Mouse (Mus musculus) layer of hippocampus, adult 2 months (tissue): ENCODE results near the gene Mad1l1. TPM values are rescaled to one million over a fixed set of nuclear protein-coding genes. Genes with fewer than 3 reads are reported as not detected.

Experiments used
- DNase-seq, 2 experiments: peaks; one replicate each; pipeline ENCODE4 v3.0.0; 2022; ENCODE audit warnings: low spot score in 2 of 2
- H3K27ac ChIP-seq: fragments of 200-600 bp; 2 replicates; pipeline ENCODE4 v1.8.1; 2022
- H3K4me3 ChIP-seq: fragments of 200-600 bp; 2 replicates; pipeline ENCODE4 v1.8.1; 2022; ENCODE audit warnings: mild to moderate bottlenecking
- CTCF ChIP-seq: fragments of 200-600 bp; conservative IDR thresholded peaks from 2 replicates; pipeline ENCODE4 v1.8.1; 2022; ENCODE audit warnings: antibody characterized with exemption, mild to moderate bottlenecking, moderate library complexity
- total RNA-seq, 2 experiments: library from RNA; stranded (reverse); gene quantifications; 2 replicates each; pipeline ENCODE4 v1.2.3; 2021

The Mad1l1 gene
- total RNA-seq, 2 experiments from 2014 or later: 14.3 to 18.1 TPM

DNA sequence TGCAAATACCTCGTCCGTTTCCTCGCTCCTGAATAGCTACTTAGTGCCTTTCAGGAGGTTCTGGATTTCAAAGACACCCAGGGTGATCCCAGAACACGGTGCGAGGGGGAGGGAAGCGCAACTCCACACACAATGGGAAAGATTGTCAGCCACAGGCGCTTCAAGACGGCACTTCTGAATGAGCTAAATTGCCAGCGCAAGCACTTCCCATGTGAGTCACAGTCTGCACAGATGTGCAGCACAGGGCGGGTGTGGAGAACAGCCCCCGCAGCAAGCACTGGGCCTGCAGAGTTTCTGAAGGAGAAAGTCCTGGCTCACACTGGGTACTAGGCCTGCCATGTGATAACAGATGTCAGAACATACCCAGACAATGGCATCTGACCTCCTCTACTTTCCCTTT is 127.2 kb downstream of the Mad1l1 start:
- Histone ChIP-seq H3K27ac (peak overlapping the region; percentile 19; the same call in 1 of the 2 replicates), H3K4me3 (no peak overlapping the region)
- no peak for TF ChIP-seq CTCF

DNA sequence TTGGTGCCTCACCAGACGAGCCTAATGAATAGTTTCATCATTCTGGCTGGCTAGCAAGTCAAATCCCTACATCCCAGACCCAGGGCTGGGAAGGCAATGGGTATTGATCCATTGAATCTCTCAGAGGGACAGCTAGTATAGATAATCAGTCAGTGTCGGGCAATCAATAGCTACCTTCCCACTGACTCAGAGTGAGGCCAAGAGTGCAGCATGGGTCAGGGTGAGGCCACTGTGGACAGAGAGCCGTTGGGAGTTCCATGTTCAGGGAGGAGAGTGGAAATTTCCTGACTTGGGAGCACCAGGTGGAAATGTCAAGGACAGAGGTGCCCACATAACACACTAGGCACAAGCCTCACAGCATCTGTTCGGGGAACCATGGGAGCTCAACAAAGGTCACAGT is 129.8 kb downstream of the Mad1l1 start:
- TF ChIP-seq CTCF: no peak
- Histone ChIP-seq H3K4me3 (no peak overlapping the region), H3K27ac (no peak overlapping the region)
- no peak for DNase-seq

More for the DNA sequence above, 127.2 kb downstream of the Mad1l1 start:
- DNase-seq: peak; percentile 55 to 71

DNA sequence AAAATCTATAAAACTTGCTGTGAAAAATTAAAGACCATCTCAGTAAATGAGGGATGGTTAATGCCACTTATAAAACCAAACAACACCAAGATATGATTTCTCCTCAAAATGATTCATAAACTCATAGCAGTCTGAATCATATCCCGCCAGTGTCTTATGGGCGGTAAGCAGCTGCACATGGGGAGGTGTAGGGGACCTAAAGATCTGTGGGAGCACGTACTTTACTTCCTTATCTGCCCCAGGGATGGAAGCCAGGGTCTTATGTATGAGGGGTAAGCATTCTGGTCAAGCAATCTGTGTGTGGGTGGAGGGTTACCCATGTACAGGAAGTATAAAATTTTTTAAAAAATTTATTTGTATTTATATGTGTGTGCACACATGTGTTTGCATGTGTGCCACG is 135.0 kb downstream of the Mad1l1 start:
- TF ChIP-seq CTCF: no peak
- H3K27ac ChIP-seq: no peak overlapping the region
- H3K4me3 ChIP-seq: no peak overlapping the region
- no peak for DNase-seq

DNA sequence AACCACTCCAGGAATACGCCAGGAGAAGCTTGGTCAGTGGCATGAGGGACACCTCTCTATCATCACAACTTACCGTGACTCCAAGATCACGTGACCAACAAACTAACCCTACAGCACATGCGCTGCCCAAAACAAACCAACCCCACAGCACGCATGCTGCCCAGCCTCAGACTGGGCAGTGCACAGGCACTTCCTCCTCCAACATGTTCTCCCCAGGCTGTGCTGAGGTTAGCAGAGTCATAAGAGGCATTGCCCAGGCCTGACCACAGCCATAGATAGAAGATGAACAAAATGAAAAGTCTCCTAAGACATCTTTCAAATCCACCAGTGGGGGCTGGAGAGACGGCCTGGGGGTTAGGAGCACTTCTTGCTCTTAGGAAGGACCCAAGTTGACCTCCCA is 135.6 kb downstream of the Mad1l1 start:
- H3K4me3 ChIP-seq: no peak overlapping the region
- no peak overlapping the region for H3K27ac ChIP-seq
- DNase-seq: no peak
- no peak for TF ChIP-seq CTCF

DNA sequence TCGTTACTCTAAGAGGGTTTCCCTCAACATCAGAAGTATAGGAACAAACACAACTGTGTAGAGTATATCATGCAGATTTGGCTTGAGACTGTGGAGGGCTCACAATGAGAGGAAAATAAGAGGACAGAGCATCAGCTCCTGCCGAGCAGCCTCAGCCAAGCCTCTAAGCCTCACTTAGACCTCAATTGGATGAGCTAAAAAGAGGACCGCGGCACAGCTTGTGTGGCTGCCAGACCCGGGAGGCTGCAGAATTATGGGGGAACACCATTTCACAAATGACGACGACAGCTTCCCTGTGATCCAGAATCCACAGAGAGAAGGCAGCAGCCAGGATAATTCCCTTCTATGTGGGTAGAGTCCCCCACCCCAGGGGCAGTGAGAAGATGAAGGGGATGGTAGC is 138.0 kb downstream of the Mad1l1 start:
- no peak for DNase-seq

DNA sequence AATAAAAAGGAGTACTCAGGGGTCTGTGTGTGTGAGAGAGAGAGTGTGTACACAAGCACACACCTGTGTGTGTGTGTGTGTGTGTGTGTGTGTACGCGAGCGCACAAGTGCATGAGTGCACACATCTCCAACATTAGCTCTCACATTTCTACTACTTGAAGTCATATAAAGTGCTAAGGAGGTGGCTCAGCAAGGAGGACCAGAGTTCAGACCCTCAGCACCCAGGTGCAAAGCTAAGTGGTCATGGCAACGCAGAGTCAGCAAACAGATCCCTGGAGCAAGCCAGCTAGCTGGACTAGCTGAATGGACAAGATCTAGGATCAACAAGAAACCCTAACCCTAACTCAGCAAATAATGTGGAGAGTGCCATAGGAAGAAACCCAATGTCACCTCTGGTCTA is 139.0 kb downstream of the Mad1l1 start:
- no peak for DNase-seq
- TF ChIP-seq CTCF: no peak
- H3K27ac ChIP-seq: no peak overlapping the region
- no peak overlapping the region for H3K4me3 ChIP-seq

More for the DNA sequence above, 138.0 kb downstream of the Mad1l1 start:
- no peak overlapping the region; the same call in 1 of the 2 replicates for H3K27ac ChIP-seq
- H3K4me3 ChIP-seq: no peak overlapping the region
- no peak for TF ChIP-seq CTCF

DNA sequence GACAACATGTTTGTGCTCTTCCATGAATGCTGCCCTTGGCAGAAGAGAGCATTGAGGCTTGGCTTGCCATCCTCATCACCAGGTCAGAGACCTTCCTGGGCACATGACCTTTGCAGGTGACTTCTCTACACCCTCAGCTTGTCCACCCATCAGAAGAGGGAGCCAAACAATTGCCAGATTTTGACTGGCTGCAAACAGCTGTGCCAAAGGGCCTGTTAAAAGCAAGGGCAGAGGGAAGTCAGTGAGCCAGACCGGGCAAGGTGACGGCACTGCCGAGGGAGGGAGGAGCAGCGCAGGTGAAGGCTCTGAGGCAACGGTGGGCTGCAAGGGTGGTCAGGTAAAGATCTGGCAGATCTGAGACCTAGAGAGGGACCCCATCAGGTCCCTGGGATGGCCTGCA is 141.3 kb downstream of the Mad1l1 start:
- Histone ChIP-seq H3K4me3 (no peak overlapping the region), H3K27ac (no peak overlapping the region)
- no peak for DNase-seq
- TF ChIP-seq CTCF: no peak

DNA sequence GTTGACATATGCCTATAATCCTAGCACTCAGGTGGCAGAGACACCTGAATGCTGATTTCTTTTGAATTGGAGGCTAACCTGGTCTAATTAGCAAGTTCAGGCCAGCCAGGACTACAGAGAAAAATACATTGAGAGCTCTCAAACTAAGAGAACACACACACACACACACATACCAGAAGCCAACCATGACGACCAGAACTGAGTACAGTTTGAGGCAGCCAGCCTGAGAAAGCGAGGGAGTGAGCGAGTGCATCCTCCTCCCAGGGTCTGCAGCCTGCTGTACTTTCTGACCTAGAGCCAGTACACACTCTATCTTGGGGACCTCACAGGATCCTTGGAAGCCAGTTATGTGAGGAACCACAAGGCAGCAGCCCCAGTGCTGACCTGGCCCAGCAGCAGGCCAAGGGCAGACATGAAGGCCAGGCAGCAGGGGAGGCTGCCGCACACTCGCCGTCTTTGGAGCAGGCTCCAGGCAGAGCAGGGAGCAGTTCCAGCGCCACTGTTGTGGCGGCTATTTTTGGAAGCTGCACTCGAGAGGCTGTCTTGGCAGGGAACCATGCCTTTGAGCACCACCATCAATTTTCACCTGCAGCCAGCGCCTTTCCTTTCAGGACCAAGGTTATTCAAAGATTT is 143.2 kb downstream of the Mad1l1 start:
- Histone ChIP-seq H3K27ac (no peak overlapping the region), H3K4me3 (no peak overlapping the region)
- no peak for DNase-seq
- 0 out of 2 replicates have a peak, but pooled peaks have one; percentile 14 for TF ChIP-seq CTCF

DNA sequence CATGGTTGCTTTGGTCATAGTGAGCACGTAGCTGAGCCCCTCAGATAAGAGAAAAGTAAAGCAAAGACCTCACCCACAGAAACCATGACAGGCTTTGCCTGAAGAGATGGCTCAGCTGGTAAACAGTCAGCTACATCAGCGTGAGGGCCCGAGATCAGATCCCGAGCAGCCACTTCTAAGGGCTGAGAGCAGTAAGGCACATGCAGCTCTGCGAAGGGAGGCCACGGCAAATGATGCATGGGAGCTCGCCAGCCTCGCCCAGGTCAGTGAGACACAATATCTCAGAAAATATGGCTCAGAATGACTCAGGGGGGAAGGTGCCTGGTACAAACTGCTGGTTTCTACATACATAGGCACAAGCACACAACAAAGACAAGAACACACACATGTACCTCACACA is 143.8 kb downstream of the Mad1l1 start:
- Histone ChIP-seq H3K27ac (no peak overlapping the region), H3K4me3 (no peak overlapping the region)
- no peak for TF ChIP-seq CTCF
- DNase-seq: no peak

DNA sequence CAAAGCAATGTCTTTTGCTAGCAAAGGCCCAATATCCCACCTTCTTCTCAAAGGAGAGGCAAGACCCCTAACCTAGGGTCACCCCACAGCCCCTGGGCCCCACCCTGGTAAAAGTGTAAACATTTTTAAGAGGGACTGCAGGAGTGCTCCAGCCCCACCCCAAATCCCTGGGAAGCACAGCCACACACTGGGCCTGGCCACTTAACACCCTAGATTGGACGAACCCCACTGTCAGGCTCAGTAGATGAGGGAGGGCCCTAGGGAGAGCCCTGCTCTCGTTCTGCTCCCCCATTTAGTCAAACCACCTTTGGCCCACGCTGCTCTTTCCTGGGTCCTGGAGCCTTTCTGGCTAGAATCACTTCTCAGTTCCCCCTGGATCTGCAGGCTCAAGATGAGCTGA is 145.0 kb downstream of the Mad1l1 start:
- Histone ChIP-seq H3K27ac (no peak overlapping the region), H3K4me3 (no peak overlapping the region)
- TF ChIP-seq CTCF: no peak
- no peak for DNase-seq

DNA sequence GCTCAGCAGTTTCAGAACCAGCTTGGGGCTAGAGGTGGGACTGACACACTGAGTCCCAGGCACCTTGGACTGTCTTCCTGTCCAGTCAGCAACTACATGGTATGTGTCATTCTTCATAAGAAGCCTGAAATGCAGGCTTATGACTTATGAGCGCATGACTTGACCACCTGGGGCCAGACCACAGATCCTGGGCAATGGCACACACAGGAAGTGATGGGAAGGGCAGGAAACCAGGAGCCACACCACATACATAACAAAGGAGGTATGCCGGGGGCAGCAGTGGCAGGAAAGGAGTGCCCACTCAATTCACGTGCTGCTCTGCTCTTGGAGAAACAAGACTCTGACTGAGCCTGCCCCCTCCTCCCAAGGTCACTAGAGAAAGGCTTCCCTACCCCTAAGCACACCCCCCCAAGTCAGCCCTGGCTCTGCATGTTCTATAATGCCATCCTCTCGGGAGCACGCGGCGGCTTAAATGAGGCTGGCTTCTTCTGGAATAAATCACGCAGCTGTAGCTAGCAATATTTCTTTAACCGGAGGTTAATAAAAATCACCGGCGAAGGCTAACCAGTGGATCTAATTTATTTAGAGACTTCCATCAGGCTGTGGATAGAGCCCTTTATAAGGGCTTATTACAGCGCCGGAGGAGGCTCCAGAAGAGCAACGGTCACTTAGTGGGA is 146.4 kb downstream of the Mad1l1 start:
- Histone ChIP-seq H3K4me3 (no peak overlapping the region), H3K27ac (no peak overlapping the region)
- no peak for TF ChIP-seq CTCF
- DNase-seq: no peak

DNA sequence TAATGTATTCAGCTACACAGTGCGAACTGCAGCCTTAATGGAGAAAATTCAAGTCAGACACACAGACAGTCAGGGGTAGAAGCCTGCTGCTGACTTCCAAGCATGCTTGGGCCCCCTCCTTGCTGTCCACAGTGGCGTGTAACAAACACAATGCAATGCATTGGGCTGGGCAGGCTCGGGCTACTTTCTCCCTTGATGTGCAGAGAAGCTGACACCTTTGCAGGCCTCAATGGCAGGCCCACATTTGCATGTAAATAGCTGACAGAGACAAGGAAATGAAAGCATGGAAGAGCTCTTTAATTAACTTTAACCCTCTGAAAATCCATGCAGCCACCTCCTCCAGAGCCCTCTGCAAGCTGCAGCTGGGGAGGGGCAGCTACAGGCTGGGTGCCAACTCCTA is 147.3 kb downstream of the Mad1l1 start:
- Histone ChIP-seq H3K4me3 (no peak overlapping the region), H3K27ac (no peak overlapping the region)
- DNase-seq: no peak
- TF ChIP-seq CTCF: no peak

DNA sequence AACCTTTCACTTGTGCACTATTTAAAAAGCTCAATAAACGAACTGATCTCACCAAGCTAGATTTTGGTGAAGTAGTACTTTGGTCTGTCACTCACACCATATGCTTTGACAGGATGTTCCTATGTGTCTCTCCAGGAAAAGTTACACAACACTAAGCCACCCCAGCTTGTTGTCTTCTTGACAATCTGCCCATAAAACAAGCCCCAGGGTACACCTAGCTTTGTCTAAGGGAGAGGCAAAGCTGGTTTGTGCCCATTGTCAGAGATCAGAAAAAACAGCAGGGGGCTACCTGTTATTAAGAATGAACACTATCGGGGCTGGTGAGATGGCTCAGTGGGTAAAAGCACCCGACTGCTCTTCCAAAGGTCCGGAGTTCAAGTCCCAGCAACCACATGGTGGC is 148.2 kb downstream of the Mad1l1 start:
- no peak for DNase-seq
- TF ChIP-seq CTCF: no peak

DNA sequence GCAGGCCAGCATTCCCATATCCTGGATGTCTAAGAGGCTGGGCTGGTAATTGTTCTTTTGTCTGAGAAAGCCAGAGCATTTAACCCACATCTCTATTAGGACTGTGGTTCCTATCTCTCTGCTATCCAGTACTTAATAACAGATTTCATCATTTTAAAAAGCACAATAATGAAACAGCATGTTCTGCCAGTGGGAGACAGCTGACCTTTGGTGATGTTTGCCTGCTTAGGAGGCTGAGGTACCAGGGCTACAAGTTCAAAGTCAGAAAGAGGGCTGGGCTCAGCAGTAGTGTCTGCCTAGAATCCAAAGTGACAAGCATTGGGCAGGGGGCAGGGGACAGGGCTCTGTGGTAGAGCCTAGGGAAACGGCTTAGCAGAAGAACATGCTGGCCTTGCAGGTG is 149.6 kb downstream of the Mad1l1 start:
- DNase-seq: no peak
- no peak for TF ChIP-seq CTCF
- no peak overlapping the region for H3K27ac ChIP-seq
- H3K4me3 ChIP-seq: no peak overlapping the region

More for the DNA sequence above, 148.2 kb downstream of the Mad1l1 start:
- H3K27ac ChIP-seq: no peak overlapping the region
- no peak overlapping the region for H3K4me3 ChIP-seq
